Mouse (Mus musculus): ENCODE data around the gene Atrnl1.

- TF ChIP-seq CTCF (IDR thresholded peaks at IDR 0.05; ENCODE audit: extremely low read depth, insufficient read depth, low read length) (no peak; the same call in 1 of the 2 replicates), POLR2A (IDR thresholded peaks at IDR 0.05; ENCODE audit: extremely low read depth, insufficient read depth, low read length) (no peak)
These were observed 214.7 kb downstream of the Atrnl1 start for GRCm38 (mm10) chr19:57825271-57826207.
